Mouse (Mus musculus): ENCODE measurements around the gene Wscd2.

- TF ChIP-seq CTCF (IDR thresholded peaks at IDR 0.05; ENCODE audit: control insufficient read depth, insufficient read depth, insufficient replicate concordance, low read depth, low read length): no peak
- no peak for TF ChIP-seq POLR2A (IDR thresholded peaks at IDR 0.05; ENCODE audit: control insufficient read depth, low read depth, low read length)
These were observed 20.3 kb upstream of the Wscd2 start for GRCm38 (mm10) chr5:113469826-113470225.

Measured in testis, adult 2 months (tissue).